Mouse (Mus musculus): ENCODE measurements around the gene Slc6a20a. TPM values are rescaled to one million over a fixed set of nuclear protein-coding genes. Genes with fewer than 3 reads are reported as not detected.

Slc6a20a gene
- polyA plus RNA-seq, 1 experiment from 2014 or later, result 1.5 TPM

DNA sequence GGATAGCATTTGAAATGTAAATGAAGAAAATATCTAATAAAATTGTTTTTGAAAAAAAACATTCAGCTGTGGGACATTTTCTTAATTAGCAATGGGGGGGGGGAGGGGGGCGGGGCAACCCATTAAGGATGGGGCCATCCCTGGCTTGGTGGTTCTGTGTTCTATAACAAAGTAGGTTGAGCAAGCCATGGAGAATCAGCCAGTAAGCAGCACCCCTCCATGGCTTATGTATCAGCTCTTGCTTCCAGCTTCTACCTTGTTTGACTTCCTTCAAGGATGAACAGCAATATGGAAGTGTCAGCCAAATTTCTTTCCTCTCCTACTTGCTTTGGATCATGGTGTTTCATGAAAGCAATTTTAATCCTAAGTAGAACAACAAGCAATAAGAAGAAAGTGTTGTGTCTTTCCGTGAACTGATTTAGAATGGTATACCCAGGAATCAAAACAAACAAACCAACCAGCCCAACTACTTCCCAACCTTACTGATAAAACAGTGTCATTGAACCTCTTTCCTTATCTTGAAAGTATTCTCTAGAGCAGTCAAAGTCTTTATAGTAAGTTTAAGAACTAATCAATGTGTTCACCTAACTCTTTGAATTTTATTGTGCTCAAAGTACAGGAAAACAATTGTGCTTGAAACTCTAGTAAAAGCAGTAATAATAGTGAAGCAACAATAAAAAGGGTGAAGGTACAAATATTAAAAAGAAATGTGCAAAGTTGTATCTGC is 28.7 kb downstream of the Slc6a20a start:
- DNase-seq (ENCODE audit: low spot score), result no peak
- WGBS, result 78% methylated on average over 2 of the region's 2 CpGs

GRCm38 (mm10) chr9:123640106-123640505 is 38.6 kb downstream of the Slc6a20a start:
- no peak overlapping the region for H3K27ac ChIP-seq (ENCODE audit: low read depth, low read length)
- no peaks in the 10 kb centered on the region for H3K27me3 ChIP-seq (ENCODE audit: control insufficient read depth, insufficient read depth, low read length)
- DNase-seq (ENCODE audit: low spot score) (no peak), ATAC-seq (ENCODE audit: low FRiP score) (no peak)
- no peak overlapping the region for H3K4me2 ChIP-seq (replicated peaks; ENCODE audit: low read depth, low read length)
- H3K9ac ChIP-seq (ENCODE audit: low read depth, low read length), result no peak overlapping the region
- H3K4me3 ChIP-seq (ENCODE audit: low read depth, low read length), result no peak overlapping the region
- 82% methylated on average over 1 of the region's 1 CpGs for WGBS
- H3K9me3 ChIP-seq (ENCODE audit: control insufficient read depth, low read length), result no peaks in the 10 kb centered on the region
- no peaks in the 10 kb centered on the region for H3K36me3 ChIP-seq (ENCODE audit: control insufficient read depth, insufficient read depth, low read length)
- no peaks in the 10 kb centered on the region for H3K4me1 ChIP-seq (replicated peaks; ENCODE audit: control insufficient read depth, insufficient read depth, low read length)

More for the DNA sequence above, 28.7 kb downstream of the Slc6a20a start:
- Histone ChIP-seq H3K4me2 (replicated peaks; ENCODE audit: low read depth, low read length) (no peak overlapping the region), H3K9me3 (ENCODE audit: control insufficient read depth, low read length) (no peaks in the 10 kb centered on the region), H3K4me1 (replicated peaks; ENCODE audit: control insufficient read depth, insufficient read depth, low read length) (no peaks in the 10 kb centered on the region), H3K9ac (ENCODE audit: low read depth, low read length) (no peak overlapping the region), H3K27me3 (ENCODE audit: control insufficient read depth, insufficient read depth, low read length) (no peaks in the 10 kb centered on the region), H3K27ac (ENCODE audit: low read depth, low read length) (no peak overlapping the region), H3K36me3 (ENCODE audit: control insufficient read depth, insufficient read depth, low read length) (no peaks in the 10 kb centered on the region), H3K4me3 (ENCODE audit: low read depth, low read length) (no peak overlapping the region)
- no peak for ATAC-seq (ENCODE audit: low FRiP score)

GRCm38 (mm10) chr9:123638668-123639089 is 40.0 kb downstream of the Slc6a20a start:
- Histone ChIP-seq H3K36me3 (ENCODE audit: control insufficient read depth, insufficient read depth, low read length) (no peaks in the 10 kb centered on the region), H3K27ac (ENCODE audit: low read depth, low read length) (no peak overlapping the region), H3K9ac (ENCODE audit: low read depth, low read length) (no peak overlapping the region), H3K9me3 (ENCODE audit: control insufficient read depth, low read length) (no peaks in the 10 kb centered on the region), H3K4me3 (ENCODE audit: low read depth, low read length) (no peak overlapping the region), H3K4me1 (replicated peaks; ENCODE audit: control insufficient read depth, insufficient read depth, low read length) (no peaks in the 10 kb centered on the region), H3K27me3 (ENCODE audit: control insufficient read depth, insufficient read depth, low read length) (no peaks in the 10 kb centered on the region), H3K4me2 (replicated peaks; ENCODE audit: low read depth, low read length) (no peak overlapping the region)
- ATAC-seq (ENCODE audit: low FRiP score) (no peak), DNase-seq (ENCODE audit: low spot score) (peak; percentile 36)
- WGBS, result 96% methylated on average over 1 of the region's 1 CpGs

- Histone ChIP-seq H3K4me1 (replicated peaks; ENCODE audit: control insufficient read depth, insufficient read depth, low read length) (no peaks in the 10 kb centered on the region), H3K4me2 (replicated peaks; ENCODE audit: low read depth, low read length) (no peak overlapping the region), H3K27ac (ENCODE audit: low read depth, low read length) (no peak overlapping the region), H3K27me3 (ENCODE audit: control insufficient read depth, insufficient read depth, low read length) (no peaks in the 10 kb centered on the region), H3K9me3 (ENCODE audit: control insufficient read depth, low read length) (no peaks in the 10 kb centered on the region), H3K4me3 (ENCODE audit: low read depth, low read length) (no peak overlapping the region), H3K36me3 (ENCODE audit: control insufficient read depth, insufficient read depth, low read length) (no peaks in the 10 kb centered on the region), H3K9ac (ENCODE audit: low read depth, low read length) (no peak overlapping the region)
- DNase-seq (ENCODE audit: low spot score), result no peak
- ATAC-seq (ENCODE audit: low FRiP score), result no peak
Measured at GRCm38 (mm10) chr9:123638231-123638630, 40.5 kb downstream of the Slc6a20a start.

DNA sequence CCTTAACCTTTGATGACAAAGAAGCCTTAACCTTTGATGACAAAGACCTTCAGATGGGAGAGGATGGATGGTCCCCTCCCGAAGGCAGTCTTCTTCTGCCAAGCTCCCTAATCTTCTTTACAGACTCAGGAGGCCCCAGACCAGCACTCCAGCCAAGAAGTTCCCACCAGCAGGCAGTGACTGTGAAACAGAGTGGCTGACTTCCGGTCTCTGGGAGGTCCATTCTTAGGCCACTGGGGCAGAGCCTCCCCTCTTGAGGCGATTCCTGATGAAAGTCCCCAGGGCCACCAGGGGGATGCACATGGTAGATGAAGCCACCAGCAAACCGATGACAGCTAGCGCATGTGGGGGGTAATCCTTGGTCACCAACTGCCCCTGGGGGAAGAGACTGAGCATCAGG is 41.9 kb downstream of the Slc6a20a start:
- Histone ChIP-seq H3K4me1 (replicated peaks; ENCODE audit: control insufficient read depth, insufficient read depth, low read length) (no peaks in the 10 kb centered on the region), H3K36me3 (ENCODE audit: control insufficient read depth, insufficient read depth, low read length) (no peaks in the 10 kb centered on the region), H3K4me3 (ENCODE audit: low read depth, low read length) (no peak overlapping the region), H3K9ac (ENCODE audit: low read depth, low read length) (no peak overlapping the region), H3K27me3 (ENCODE audit: control insufficient read depth, insufficient read depth, low read length) (no peaks in the 10 kb centered on the region), H3K9me3 (ENCODE audit: control insufficient read depth, low read length) (no peaks in the 10 kb centered on the region), H3K4me2 (replicated peaks; ENCODE audit: low read depth, low read length) (no peak overlapping the region), H3K27ac (ENCODE audit: low read depth, low read length) (no peak overlapping the region)
- 69% methylated on average over 5 of the region's 5 CpGs for WGBS
- DNase-seq (ENCODE audit: low spot score) (no peak), ATAC-seq (ENCODE audit: low FRiP score) (no peak)

DNA sequence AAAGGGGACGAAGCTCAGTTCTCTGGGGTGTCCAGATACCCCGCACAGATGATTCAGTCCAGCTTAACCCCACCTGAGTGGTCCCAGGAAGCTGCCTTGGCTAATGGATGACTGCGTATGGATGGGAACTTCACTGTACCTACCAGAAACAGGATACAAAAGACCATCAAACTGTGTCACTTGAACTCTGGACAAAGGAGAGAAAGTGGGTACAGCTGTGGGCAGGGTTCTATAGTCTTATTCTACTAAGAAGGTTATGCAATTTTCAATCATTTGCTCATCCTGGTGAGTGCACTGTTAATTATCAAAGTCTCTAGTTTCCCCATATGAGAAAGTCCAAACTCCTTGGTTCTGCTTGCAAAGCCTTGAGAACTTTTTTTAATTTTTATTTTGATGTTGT is 45.7 kb downstream of the Slc6a20a start:
- DNase-seq (ENCODE audit: low spot score), result no peak
- Histone ChIP-seq H3K9me3 (ENCODE audit: control insufficient read depth, low read length) (no peaks in the 10 kb centered on the region), H3K27ac (ENCODE audit: low read depth, low read length) (no peak overlapping the region), H3K27me3 (ENCODE audit: control insufficient read depth, insufficient read depth, low read length) (no peaks in the 10 kb centered on the region), H3K9ac (ENCODE audit: low read depth, low read length) (no peak overlapping the region), H3K4me3 (ENCODE audit: low read depth, low read length) (no peak overlapping the region), H3K4me2 (replicated peaks; ENCODE audit: low read depth, low read length) (no peak overlapping the region), H3K36me3 (ENCODE audit: control insufficient read depth, insufficient read depth, low read length) (no peaks in the 10 kb centered on the region), H3K4me1 (replicated peaks; ENCODE audit: control insufficient read depth, insufficient read depth, low read length) (no peaks in the 10 kb centered on the region)
- WGBS, result 83% methylated on average over 3 of the region's 3 CpGs
- no peak for ATAC-seq (ENCODE audit: low FRiP score)

GRCm38 (mm10) chr9:123632281-123632680 is 46.4 kb downstream of the Slc6a20a start, which contains the start of gene Slc6a20b:
Gene Slc6a20b (minus strand): TSS chr9:123632565.
- Histone ChIP-seq H3K27me3 (ENCODE audit: control insufficient read depth, insufficient read depth, low read length) (no peaks in the 10 kb centered on the region), H3K27ac (ENCODE audit: low read depth, low read length) (no peak within 1 kb of the TSS), H3K9ac (ENCODE audit: low read depth, low read length) (no peak within 1 kb of the TSS), H3K9me3 (ENCODE audit: control insufficient read depth, low read length) (no peaks in the 10 kb centered on the region), H3K4me1 (replicated peaks; ENCODE audit: control insufficient read depth, insufficient read depth, low read length) (no peaks in the 10 kb centered on the region), H3K4me3 (ENCODE audit: low read depth, low read length) (no peak within 1 kb of the TSS), H3K36me3 (ENCODE audit: control insufficient read depth, insufficient read depth, low read length) (no peaks in the 10 kb centered on the region), H3K4me2 (replicated peaks; ENCODE audit: low read depth, low read length) (no peak within 1 kb of the TSS)
- no peak for DNase-seq (ENCODE audit: low spot score)
- 83% methylated on average over 6 of the region's 6 CpGs for WGBS
- no peak for ATAC-seq (ENCODE audit: low FRiP score)

- no peak overlapping the region for H3K4me3 ChIP-seq (ENCODE audit: low read depth, low read length)
- no peak overlapping the region for H3K9ac ChIP-seq (ENCODE audit: low read depth, low read length)
- no peak for ATAC-seq (ENCODE audit: low FRiP score)
- H3K27me3 ChIP-seq (ENCODE audit: control insufficient read depth, insufficient read depth, low read length), result no peaks in the 10 kb centered on the region
- no peaks in the 10 kb centered on the region for H3K4me1 ChIP-seq (replicated peaks; ENCODE audit: control insufficient read depth, insufficient read depth, low read length)
- WGBS, result 88% methylated on average over 3 of the region's 3 CpGs
- H3K9me3 ChIP-seq (ENCODE audit: control insufficient read depth, low read length), result no peaks in the 10 kb centered on the region
- H3K36me3 ChIP-seq (ENCODE audit: control insufficient read depth, insufficient read depth, low read length), result no peaks in the 10 kb centered on the region
- no peak overlapping the region for H3K27ac ChIP-seq (ENCODE audit: low read depth, low read length)
- DNase-seq (ENCODE audit: low spot score), result no peak
- H3K4me2 ChIP-seq (replicated peaks; ENCODE audit: low read depth, low read length), result no peak overlapping the region
Measured at GRCm38 (mm10) chr9:123631666-123632065, 47.0 kb downstream of the Slc6a20a start.

GRCm38 (mm10) chr9:123625821-123626220 is 52.9 kb downstream of the Slc6a20a start:
- ATAC-seq (ENCODE audit: low FRiP score), result no peak
- Histone ChIP-seq H3K36me3 (ENCODE audit: control insufficient read depth, insufficient read depth, low read length) (no peaks in the 10 kb centered on the region), H3K4me1 (replicated peaks; ENCODE audit: control insufficient read depth, insufficient read depth, low read length) (no peaks in the 10 kb centered on the region)

More at GRCm38 (mm10) chr9:123625821-123626220, 52.9 kb downstream of the Slc6a20a start:
- H3K27ac ChIP-seq (ENCODE audit: low read depth, low read length), result no peak overlapping the region
- DNase-seq (ENCODE audit: low spot score), result no peak
- no peak overlapping the region for H3K4me3 ChIP-seq (ENCODE audit: low read depth, low read length)
- H3K9ac ChIP-seq (ENCODE audit: low read depth, low read length), result no peak overlapping the region
- H3K4me2 ChIP-seq (replicated peaks; ENCODE audit: low read depth, low read length), result no peak overlapping the region
- no peaks in the 10 kb centered on the region for H3K9me3 ChIP-seq (ENCODE audit: control insufficient read depth, low read length)
- WGBS, result 89% methylated on average over 11 of the region's 11 CpGs
- no peaks in the 10 kb centered on the region for H3K27me3 ChIP-seq (ENCODE audit: control insufficient read depth, insufficient read depth, low read length)
